Mouse (Mus musculus): Measurements from ENCODE around the gene Mpp6.

Mpp6 gene

DNA sequence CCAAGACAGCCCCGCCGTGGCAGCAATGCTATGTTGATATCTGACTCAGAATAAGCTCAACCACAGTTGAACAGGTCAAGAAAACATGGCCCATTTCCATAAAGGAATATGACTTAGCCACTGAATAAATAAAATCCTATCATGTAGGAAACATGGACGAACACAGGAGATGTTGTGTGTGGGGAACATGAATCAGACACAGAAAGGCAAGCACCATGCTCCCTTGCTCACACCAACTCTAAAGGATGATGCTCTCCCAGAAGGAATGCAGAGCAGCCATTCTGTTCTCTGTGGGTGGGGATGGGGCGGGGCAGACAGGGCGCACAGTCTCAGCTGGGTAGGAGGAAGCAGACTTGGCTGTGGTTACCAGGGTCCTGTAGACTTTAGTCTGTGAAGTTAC, 115.2 kb downstream of the Mpp6 start:
- DNase-seq (ENCODE audit: low spot score in 2 of 2), result no peak

DNA sequence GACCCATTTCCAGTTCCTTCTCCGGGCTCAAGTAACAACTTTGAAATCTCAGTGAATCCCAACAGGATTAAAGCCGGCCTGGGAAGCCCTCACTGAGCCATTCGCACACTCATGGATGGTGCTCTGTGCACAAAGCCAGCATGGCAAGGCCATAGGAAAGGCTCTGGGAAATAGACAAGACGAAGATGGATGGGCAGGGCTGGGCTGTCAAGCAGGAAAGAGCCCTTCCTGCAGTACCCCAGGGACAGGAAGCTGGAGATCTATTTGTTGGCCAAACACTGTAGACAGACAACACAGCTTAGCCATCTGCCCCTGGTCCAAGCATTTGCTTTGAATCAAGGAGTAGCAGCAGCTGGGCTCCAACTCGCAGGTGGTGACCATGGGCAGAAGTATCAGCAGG, 118.1 kb downstream of the Mpp6 start:
- no peak for DNase-seq (ENCODE audit: low spot score in 2 of 2)

DNA sequence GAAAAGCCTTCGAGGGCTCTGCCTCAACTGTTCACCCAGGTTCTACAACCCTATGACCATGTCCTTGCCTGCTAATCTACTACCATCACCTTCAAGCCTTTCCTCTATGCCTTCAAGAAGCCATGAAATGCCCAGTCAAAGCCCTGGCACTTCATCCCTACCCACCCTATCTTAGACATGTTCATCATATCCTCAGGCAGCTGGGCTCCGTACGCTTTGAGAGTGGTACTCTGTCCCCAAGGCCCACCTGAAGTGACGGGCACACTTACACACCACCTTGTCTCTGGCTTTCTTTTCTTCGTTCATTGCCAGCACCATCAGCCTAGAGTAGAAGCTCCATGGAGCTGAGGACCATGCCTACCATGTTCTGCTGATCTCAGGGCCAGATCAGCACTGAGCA, 121.2 kb downstream of the Mpp6 start:
- no peak for DNase-seq (ENCODE audit: low spot score in 2 of 2)

DNA sequence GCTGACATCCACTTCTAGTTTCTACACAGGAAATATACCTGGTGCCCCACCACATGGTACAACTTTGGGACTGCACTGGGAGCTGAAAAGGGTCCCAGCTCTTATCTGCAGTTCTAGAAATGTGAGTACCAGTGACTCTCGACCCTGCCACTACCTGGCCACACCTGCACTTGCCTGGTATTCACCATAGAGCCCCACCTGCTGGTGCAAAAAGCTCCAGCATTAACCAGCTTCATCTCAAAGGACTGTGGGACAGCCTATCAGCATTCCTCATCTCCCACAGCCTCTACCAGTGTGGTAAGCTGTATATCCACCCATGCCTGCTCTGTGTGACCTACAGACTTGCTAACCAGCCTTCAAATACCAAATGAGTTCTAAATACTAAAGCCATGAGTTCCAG, 122.9 kb downstream of the Mpp6 start:
- DNase-seq (ENCODE audit: low spot score in 2 of 2), result no peak

DNA sequence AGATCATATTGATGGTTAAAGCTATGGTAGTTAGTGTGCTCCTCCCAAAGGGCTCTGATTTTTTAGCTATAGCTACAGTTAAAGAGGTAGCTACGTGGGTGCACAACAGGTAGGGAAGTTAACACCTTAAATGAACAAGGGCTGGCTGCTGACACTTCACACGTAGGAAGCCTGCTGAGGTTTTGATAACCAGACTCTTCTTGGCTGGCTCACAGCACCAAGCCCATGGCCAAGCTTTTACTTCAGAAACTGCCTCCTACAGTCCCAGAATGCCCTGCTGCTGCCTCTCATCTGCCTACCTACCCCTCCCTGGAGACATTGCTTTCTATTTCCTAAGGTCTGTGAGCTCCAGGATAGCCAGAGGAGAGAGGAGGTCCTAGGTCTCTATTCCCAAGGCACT, 127.9 kb downstream of the Mpp6 start:
- no peak for DNase-seq (ENCODE audit: low spot score in 2 of 2)

DNA sequence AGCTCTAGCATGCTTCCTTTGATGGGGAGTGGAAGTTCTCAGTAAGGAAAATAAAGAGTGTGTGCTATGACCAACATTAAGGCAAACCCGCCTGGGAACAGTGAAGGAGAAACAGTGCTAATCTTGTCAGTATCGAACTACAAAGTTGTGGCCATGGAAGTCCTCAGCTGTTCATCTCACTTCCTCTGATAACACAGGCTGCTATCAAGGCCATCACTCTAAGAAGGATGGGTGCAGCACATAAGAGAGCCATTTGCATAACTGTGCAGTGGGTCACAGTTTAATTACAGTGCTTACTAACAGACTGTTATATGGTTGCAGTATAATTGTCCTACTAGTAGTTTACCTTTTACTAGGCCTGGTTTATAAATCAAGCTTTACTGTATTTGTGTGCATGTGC, 129.9 kb downstream of the Mpp6 start:
- DNase-seq (ENCODE audit: low spot score in 2 of 2), result no peak

DNA sequence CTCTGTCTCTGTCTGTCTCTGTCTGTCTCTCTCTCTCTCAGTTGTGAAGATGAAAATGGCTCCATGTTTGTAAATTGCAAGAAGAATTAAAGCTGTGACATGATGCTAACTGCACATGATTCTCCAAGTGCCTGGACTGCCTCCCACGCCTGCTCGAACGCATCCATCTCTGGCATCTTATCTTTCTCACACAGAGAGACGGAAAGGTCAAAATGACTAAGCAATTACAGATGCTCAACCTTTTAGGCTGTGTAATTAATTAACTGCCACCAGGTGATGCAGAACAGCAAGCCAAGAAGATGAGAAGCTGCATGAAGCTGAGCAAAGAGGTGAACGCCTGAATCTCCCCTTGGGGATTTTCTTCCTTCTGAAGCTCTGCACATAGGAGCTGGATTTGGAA, 130.4 kb downstream of the Mpp6 start:
- no peak for DNase-seq (ENCODE audit: low spot score in 2 of 2)

DNA sequence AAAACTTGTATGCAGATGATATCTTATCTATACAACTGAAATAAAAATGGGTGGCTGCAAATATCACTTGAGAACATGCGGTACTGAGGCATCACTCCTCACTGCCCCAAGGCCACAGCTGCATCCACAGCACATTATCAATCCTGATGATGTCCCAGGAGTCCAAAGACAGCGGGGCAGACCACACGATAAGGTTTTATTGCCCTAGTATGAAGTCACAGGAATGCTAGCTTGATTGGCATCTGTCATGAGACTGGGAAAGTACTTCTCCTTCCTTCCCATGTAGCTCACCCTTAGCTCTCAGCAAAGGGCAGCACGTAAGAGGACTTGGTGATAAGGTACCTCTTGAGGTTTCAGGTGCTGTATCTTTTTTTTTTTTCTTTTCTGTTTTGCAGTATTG, 134.1 kb downstream of the Mpp6 start:
- DNase-seq (ENCODE audit: low spot score in 2 of 2), result no peak

DNA sequence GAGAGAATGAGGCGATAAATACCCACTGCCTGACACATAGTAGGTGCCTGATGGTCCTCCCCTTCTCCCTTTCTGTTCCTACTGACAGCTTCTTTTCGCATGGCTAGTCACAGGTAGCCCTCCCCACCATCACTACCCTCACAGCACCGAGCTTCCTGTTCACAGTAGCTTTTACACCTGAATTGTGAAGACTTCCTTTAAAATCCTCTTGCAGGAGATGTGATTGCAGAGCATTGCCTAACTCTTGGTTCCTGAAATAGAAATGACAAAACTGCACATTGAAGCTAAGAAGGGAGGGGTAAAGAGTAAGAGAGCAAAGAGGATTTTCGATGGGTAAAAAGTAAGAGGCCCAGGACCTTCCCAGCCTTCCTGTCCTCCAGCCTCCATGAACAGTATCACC, 134.9 kb downstream of the Mpp6 start:
- DNase-seq (ENCODE audit: low spot score in 2 of 2), result no peak

DNA sequence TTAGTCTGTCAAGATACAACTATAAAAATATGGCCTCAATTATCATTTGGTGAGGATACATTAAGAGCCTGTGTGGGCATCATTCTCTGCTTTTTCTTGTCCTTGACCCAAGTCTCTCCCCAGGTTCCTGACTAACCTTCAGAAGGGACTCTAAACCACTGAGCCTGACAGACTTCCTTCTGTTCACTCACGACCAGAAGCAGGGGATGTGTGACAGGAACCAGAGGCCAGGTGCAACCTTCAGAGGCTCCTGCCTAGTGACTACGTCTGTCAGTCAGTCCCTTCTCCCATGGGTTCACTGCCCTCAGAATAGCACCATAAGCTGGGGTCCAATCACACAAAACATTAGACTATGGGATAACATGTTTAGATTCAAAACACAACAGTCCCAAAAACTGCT, 137.3 kb downstream of the Mpp6 start:
- no peak for DNase-seq (ENCODE audit: low spot score in 2 of 2)

DNA sequence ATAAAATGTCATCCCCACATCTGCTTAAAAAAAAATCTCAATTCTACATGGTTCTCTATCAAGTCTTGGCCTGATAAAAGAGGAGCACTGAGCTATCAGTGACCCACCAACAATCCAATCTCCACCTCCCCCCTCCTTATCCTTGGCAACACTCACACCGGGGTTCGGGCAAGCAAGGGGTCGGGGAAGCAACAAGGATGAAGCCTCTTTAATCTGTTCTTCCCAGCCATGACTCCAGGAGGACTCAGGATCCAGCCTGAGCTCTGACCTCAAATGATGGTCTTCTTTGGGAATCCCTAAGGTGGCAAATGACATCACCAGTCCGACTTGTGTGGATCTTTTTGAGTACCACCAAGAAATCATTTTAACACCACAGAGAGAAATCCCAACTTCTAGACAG, 137.8 kb downstream of the Mpp6 start:
- DNase-seq (ENCODE audit: low spot score in 2 of 2), result no peak

All from right cerebral cortex, postnatal 36 days (tissue).